Mouse (Mus musculus): ENCODE results near the gene C8b. TPM values are rescaled to one million over a fixed set of nuclear protein-coding genes. Genes with fewer than 3 reads are reported as not detected.

Gene C8b
- 0.25 TPM in 1 of 2 replicates, not detected in the other for polyA plus RNA-seq (2015; fragmentation: Nextera tagmentation; extraction: Ambion mirVana)

DNA sequence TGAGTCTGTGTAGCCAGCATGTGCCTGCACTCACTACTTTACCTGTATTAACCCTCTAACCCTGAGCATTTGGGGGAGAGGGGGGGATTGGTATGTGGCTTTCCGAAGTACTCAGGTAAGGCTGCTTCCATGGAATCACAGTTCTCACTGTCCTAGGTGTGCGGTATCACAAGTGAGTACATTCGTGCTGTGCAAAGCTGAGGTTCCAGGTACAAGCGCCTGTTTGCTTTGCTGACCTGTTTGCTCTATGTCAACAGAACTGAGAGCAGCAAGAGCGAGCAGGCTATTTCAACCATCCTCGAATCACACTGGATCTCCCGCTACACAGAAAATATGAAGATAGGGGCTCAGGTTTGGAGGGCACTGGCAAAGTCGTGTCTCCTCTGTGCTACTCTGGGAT is at the start of gene C8b:
TSS of gene C8b (plus strand) at position 253 of the 400 bp plus-strand sequence.
- Histone ChIP-seq H3K4me3 (no peak within 1 kb of the TSS), H3K9me3 (replicated peaks) (no peaks in the 10 kb centered on the region), H3K36me3 (ENCODE audit: poor library complexity, severe bottlenecking) (no peaks in the 10 kb centered on the region), H3K27ac (no peak within 1 kb of the TSS), H3K27me3 (no peaks in the 10 kb centered on the region), H3K9ac (no peak within 1 kb of the TSS), H3K4me1 (peaks cover 22% of the 10 kb centered on the region), H3K4me2 (no peak within 1 kb of the TSS)
- 95% methylated on average over 8 of the region's 8 CpGs for WGBS
- ATAC-seq, result no peak

DNA sequence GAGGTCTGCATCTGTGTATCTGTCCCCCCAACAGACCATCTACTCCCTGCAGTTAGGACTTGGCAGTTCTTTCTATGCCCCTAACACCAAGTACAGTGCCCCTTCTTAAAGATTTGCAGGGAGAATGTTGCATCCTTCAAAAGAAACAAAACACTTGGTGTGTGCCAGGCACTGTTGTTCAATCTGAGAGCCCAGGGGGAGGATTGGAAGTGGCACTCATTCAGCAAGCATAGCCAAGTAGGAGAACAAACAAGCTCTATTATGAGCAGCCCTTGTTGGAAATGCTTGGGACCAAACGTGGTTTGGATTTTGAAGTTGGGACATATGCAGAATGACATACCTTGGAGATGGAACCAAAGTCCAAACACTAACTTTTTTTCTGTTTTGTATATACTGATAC is 49.6 kb upstream of the C8b start:
- H3K9me3 ChIP-seq (replicated peaks), result no peaks in the 10 kb centered on the region
- no peak overlapping the region for H3K4me3 ChIP-seq
- WGBS, result 48% methylated on average over 1 of the region's 1 CpGs
- peaks cover 58% of the 10 kb centered on the region for H3K4me1 ChIP-seq
- ATAC-seq, result no peak
- H3K36me3 ChIP-seq (ENCODE audit: poor library complexity, severe bottlenecking), result no peaks in the 10 kb centered on the region
- peak overlapping the region; percentile 40; the same call in 1 of the 2 replicates for H3K27ac ChIP-seq
- H3K9ac ChIP-seq, result no peak overlapping the region
- no peak overlapping the region for H3K4me2 ChIP-seq
- no peaks in the 10 kb centered on the region; the same call in 1 of the 2 replicates for H3K27me3 ChIP-seq

DNA sequence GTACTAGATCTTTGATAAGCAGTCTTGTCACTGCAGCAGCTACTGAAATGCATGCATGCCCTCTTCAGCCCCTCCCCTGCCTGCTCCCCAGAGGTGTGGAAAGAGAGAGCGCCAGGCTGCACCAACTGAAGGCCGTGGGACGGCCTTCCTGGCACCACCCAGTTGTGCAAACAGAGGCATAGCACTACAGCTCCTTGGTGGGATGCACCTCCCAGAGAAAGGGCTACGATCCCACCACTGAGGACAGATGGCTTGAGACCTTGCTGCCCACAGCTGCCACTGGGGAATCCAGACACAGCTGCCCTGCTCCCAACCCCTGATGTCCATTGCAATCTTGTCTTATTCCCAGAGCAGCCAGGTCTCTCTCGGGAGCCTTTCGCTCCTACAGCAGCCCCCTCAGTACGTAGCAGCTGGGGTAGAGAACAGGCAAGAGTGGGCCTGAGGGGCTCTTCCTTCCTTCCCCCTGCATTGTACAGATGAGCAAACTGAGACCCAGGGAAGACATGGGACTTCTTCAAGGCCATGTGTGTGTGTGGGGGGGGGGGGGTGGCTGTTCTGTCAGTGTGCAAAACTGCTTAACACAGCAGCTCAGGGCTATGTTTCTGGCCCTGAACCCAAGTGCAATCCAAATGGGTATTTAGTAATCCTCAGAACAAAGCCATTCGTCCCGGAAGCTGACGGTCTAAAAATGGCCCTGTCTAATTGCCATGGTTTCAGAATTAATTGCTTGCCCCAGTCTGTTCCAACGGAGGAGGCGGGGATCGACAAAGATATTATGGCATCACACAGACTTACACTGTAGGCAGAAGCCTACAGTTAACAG is 46.9 kb upstream of the C8b start:
- Histone ChIP-seq H3K27ac (peak overlapping the region; percentile 83), H3K9ac (peak overlapping the region; percentile 18; the same call in 1 of the 2 replicates), H3K4me2 (peak overlapping the region; percentile 22; the same call in 1 of the 2 replicates), H3K9me3 (replicated peaks) (no peaks in the 10 kb centered on the region), H3K36me3 (ENCODE audit: poor library complexity, severe bottlenecking) (no peaks in the 10 kb centered on the region), H3K27me3 (no peaks in the 10 kb centered on the region; the same call in 1 of the 2 replicates), H3K4me1 (peaks cover 60% of the 10 kb centered on the region), H3K4me3 (no peak overlapping the region)
- 20% methylated on average over 13 of the region's 13 CpGs for WGBS
- peak; percentile 79 for ATAC-seq

DNA sequence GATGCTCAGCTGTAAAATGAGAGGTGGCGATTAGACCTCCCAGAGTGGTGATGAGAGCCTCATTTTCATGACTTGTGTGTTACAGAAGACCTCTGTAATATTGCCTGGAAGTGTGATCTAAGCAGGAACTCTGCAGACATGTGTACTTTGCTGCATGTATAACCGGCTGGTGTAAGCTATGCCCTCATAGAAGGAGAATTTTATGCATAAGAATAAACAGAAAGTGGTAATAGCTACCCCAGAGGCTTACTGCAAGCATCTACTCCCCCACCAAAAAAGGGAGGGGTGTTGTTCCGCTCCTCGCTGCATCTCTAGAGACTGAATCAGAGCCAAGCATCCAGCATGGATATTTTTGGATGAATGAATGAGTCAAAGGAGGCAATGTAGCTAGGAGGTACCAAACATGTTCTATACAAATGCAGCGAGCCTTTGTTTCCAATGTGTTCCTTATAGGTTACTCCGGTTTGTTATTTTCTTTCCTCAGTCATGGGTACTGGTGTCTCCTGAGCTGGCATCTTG is 42.5 kb upstream of the C8b start:
- Histone ChIP-seq H3K4me3 (no peak overlapping the region), H3K27ac (peak overlapping the region; percentile 68), H3K4me2 (0 out of 2 replicates have a peak overlapping the region, but pooled peaks have one; percentile 12), H3K4me1 (peaks cover 45% of the 10 kb centered on the region), H3K36me3 (ENCODE audit: poor library complexity, severe bottlenecking) (peaks cover 11% of the 10 kb centered on the region; the same call in 1 of the 2 replicates), H3K9ac (no peak overlapping the region), H3K27me3 (no peaks in the 10 kb centered on the region; the same call in 1 of the 2 replicates), H3K9me3 (replicated peaks) (no peaks in the 10 kb centered on the region)
- 60% methylated on average over 6 of the region's 6 CpGs for WGBS
- no peak for ATAC-seq

DNA sequence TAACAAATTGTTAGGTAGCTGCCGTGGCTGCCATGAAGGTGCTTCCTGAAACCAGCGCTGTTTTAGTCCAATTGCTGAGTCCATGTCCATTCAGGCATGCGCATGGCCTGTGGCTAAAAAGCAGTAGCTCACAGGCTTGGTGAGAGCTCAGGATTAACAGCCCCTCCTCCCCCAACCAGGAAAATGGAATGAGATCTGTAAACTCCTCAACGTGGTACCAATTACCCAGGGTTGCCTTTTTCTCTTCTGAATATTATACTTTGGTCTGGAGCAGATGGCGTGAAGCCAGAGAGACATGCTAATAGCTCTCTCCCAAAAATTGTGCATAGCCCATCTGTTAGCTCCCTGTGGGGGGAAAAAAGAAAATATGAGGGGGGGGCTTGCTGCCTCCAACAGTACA is 41.9 kb upstream of the C8b start:
- 0 out of 2 replicates have a peak overlapping the region, but pooled peaks have one; percentile 12 for H3K4me2 ChIP-seq
- H3K4me1 ChIP-seq, result peaks cover 38% of the 10 kb centered on the region
- no peak overlapping the region for H3K9ac ChIP-seq
- H3K4me3 ChIP-seq, result no peak overlapping the region
- WGBS, result 43% methylated on average over 5 of the region's 5 CpGs
- peak overlapping the region; percentile 68 for H3K27ac ChIP-seq
- H3K27me3 ChIP-seq, result no peaks in the 10 kb centered on the region; the same call in 1 of the 2 replicates
- ATAC-seq, result peak; percentile 54
- H3K36me3 ChIP-seq (ENCODE audit: poor library complexity, severe bottlenecking), result peaks cover 13% of the 10 kb centered on the region; the same call in 1 of the 2 replicates
- no peaks in the 10 kb centered on the region for H3K9me3 ChIP-seq (replicated peaks)

DNA sequence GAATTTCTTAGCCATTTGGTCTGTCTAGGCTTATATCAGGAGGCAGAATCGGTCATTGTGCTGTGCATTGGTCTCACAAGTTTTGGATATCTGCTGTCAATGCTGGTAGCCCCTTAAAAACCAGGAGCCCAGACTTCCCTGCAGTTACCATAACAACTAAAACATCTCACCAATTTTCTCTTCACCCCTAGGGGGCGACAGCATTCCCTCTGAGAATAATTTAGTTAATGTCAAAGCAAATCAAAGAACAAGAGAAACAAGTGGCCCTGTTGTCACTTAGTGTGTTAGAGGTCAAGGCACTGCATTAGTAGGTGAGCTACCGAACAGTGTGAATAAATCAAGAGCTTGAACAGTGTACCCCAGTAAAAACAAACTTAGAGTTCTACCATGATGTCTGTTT is 40.4 kb upstream of the C8b start:
- no peak for ATAC-seq
- H3K27ac ChIP-seq, result no peak overlapping the region
- peaks cover 26% of the 10 kb centered on the region for H3K4me1 ChIP-seq
- peaks cover 14% of the 10 kb centered on the region; the same call in 1 of the 2 replicates for H3K36me3 ChIP-seq (ENCODE audit: poor library complexity, severe bottlenecking)
- no peaks in the 10 kb centered on the region; the same call in 1 of the 2 replicates for H3K27me3 ChIP-seq
- H3K9ac ChIP-seq, result no peak overlapping the region
- WGBS, result 41% methylated on average over 3 of the region's 3 CpGs
- H3K9me3 ChIP-seq (replicated peaks), result no peaks in the 10 kb centered on the region
- H3K4me2 ChIP-seq, result no peak overlapping the region
- no peak overlapping the region for H3K4me3 ChIP-seq

DNA sequence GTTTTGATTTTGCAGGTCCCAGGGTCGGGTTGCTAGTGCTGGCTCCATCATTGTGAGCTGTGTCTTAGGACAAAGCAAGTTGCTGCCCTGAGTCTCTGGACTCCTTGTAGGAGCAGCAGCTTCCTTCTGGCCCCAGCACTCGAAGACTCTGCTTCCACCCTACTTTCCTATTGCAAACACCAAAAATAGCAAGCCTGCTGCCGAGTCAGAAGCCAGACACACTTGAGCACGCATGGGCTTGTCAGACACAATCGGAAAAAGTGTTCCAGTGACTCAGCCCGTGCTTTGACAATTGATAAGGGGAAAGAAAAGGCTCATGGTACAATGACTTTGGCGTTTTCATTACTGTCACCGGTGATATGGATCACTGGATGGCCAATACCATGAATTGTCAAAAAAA is 36.9 kb upstream of the C8b start:
- no peak overlapping the region for H3K27ac ChIP-seq
- no peak overlapping the region for H3K4me3 ChIP-seq
- H3K4me2 ChIP-seq, result no peak overlapping the region
- H3K36me3 ChIP-seq (ENCODE audit: poor library complexity, severe bottlenecking), result peaks cover 18% of the 10 kb centered on the region; the same call in 1 of the 2 replicates
- no peaks in the 10 kb centered on the region for H3K9me3 ChIP-seq (replicated peaks)
- WGBS, result 83% methylated on average over 8 of the region's 8 CpGs
- ATAC-seq, result no peak
- H3K4me1 ChIP-seq, result peaks cover 14% of the 10 kb centered on the region
- H3K9ac ChIP-seq, result no peak overlapping the region
- H3K27me3 ChIP-seq, result no peaks in the 10 kb centered on the region

DNA sequence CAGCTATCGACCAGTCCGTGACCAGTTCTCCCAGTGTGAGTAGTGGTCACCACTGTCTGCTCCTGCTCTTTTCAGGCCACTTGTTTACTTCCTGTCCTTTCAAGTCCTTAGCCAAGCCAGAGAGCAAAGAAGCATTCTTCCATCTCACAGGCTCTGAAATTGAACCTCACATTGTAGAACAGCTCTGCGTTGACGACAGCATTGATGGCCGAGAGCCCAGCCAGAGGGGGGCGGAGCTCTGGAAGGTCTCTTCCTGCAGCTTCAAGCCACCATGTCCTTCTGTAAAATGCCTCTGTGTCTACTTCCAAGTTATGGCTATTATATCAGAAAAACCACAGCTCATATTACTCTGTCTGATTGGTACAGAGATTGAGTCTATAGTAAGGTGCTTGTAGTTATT is 19.6 kb upstream of the C8b start:
- no peaks in the 10 kb centered on the region for H3K9me3 ChIP-seq (replicated peaks)
- H3K4me3 ChIP-seq, result no peak overlapping the region
- no peak overlapping the region for H3K9ac ChIP-seq
- no peak overlapping the region for H3K4me2 ChIP-seq
- no peak overlapping the region for H3K27ac ChIP-seq
- peaks cover 7% of the 10 kb centered on the region; the same call in 1 of the 2 replicates for H3K4me1 ChIP-seq
- H3K27me3 ChIP-seq, result no peaks in the 10 kb centered on the region
- ATAC-seq, result no peak
- 70% methylated on average over 6 of the region's 6 CpGs for WGBS
- H3K36me3 ChIP-seq (ENCODE audit: poor library complexity, severe bottlenecking), result peaks cover 5% of the 10 kb centered on the region

DNA sequence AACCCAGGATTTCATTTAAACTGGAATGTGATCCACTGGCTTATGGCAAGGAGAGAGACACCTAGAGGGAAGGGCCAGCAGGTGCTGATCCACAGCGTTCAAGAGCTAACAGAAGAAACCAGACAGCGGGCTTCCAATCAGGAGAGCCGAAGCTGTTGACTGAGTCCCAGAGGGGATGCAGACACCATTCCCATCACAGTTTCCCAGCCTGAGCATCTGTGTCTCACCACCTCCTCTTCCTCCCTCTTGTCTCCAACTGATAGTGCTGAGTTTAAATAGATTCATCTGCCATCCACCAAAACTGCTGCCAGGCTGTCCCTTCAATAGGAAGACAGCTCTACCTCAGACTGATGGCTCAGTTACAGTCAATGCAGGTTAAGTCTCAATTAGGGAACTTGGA is 12.0 kb upstream of the C8b start:
- H3K27ac ChIP-seq, result no peak overlapping the region
- no peak overlapping the region for H3K4me2 ChIP-seq
- no peaks in the 10 kb centered on the region for H3K36me3 ChIP-seq (ENCODE audit: poor library complexity, severe bottlenecking)
- 72% methylated on average over 3 of the region's 3 CpGs for WGBS
- H3K27me3 ChIP-seq, result no peaks in the 10 kb centered on the region
- no peak overlapping the region for H3K4me3 ChIP-seq
- ATAC-seq, result no peak
- no peaks in the 10 kb centered on the region for H3K4me1 ChIP-seq
- H3K9ac ChIP-seq, result no peak overlapping the region
- H3K9me3 ChIP-seq (replicated peaks), result no peaks in the 10 kb centered on the region

DNA sequence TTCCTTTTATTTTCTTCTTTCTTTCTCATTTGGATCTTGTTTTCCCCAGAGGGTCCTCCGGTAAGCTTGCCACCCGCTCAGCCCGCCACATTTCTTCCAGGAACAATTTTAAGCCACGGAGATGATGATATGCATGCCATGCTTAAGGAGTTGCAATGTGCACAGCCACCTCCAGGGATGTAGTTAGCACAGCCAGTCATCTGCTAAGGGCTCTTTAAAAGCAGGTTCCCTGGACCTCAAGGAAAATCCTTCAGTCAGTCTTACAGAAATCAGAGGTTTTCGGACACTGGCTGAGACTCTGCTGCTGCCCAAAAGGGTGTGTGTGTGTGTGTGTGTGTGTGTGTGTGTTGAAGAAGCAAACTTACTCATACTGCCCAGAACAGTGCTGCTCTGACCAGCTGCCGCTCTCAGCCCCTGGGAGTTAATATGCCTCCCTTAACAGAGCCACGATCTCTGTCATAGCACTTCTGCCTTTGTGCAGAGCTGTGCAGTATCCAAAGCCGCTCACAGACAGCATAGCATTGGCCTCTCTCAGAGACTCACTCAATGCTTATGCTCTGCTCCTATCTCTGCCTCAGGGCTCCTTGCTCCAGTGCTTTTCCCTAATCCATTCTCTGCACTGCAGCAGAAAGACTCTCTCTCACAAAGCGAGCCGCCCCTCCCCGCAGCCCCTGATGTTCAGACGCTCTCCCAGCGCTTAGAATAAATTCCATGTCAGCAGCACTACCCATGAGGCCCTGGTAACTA is 5.1 kb upstream of the C8b start:
- no peaks in the 10 kb centered on the region for H3K9me3 ChIP-seq (replicated peaks)
- 43% methylated on average over 13 of the region's 13 CpGs for WGBS
- peak; percentile 68 for ATAC-seq
- no peak overlapping the region for H3K9ac ChIP-seq
- H3K4me1 ChIP-seq, result peaks cover 11% of the 10 kb centered on the region
- no peaks in the 10 kb centered on the region for H3K27me3 ChIP-seq
- H3K4me3 ChIP-seq, result no peak overlapping the region
- peak overlapping the region; percentile 14; the same call in 1 of the 2 replicates for H3K27ac ChIP-seq
- no peaks in the 10 kb centered on the region for H3K36me3 ChIP-seq (ENCODE audit: poor library complexity, severe bottlenecking)
- H3K4me2 ChIP-seq, result no peak overlapping the region; the same call in 1 of the 2 replicates

DNA sequence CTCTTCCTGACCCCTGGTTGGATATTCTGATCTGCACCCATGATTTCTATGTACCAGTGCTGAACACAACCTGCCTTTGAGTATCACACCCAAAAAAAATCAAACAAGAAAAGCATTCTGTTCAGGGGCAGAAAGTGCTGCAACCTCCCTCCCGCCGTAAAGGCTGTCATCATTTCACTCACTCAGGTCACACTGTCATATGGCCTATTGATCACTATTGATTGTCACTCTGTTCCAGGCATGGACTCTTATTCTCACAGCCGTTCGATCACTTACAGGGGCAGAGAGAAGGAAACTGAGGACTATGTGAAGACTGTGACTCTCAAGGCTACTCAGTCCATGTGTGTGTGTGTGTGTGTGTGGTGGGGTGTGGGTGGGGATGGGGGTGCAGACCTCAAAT is 2.1 kb downstream of the C8b start:
- Histone ChIP-seq H3K27me3 (no peaks in the 10 kb centered on the region), H3K9me3 (replicated peaks) (no peaks in the 10 kb centered on the region), H3K4me3 (no peak overlapping the region), H3K9ac (no peak overlapping the region), H3K4me2 (no peak overlapping the region), H3K27ac (no peak overlapping the region), H3K36me3 (ENCODE audit: poor library complexity, severe bottlenecking) (no peaks in the 10 kb centered on the region), H3K4me1 (peaks cover 17% of the 10 kb centered on the region)
- 91% methylated on average over 4 of the region's 4 CpGs for WGBS
- no peak for ATAC-seq

DNA sequence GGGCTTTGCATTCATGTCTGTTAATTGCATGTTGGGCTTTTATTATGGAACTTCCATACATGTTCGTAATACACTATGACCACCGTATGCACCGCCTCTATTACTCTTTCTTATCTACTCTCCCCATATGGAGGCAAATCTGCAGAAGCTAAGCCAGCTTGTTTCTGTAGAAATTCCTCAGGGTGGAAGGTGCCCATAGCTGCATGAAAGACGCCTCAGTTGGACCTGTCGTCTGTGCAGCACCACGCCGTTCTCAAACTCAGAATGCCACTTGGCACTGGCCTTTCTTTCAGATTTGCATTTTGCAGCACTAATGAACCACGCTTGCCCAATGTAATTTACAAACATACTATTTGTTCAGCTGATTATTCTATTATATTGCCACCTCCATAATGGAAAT is 3.5 kb downstream of the C8b start:
- Histone ChIP-seq H3K4me1 (peaks cover 17% of the 10 kb centered on the region), H3K4me2 (no peak overlapping the region), H3K36me3 (ENCODE audit: poor library complexity, severe bottlenecking) (no peaks in the 10 kb centered on the region), H3K9ac (no peak overlapping the region), H3K9me3 (replicated peaks) (no peaks in the 10 kb centered on the region), H3K4me3 (no peak overlapping the region), H3K27ac (no peak overlapping the region), H3K27me3 (no peaks in the 10 kb centered on the region)
- WGBS, result 51% methylated on average over 8 of the region's 8 CpGs
- 0 out of 2 replicates have a peak, but pooled peaks have one; percentile 30 for ATAC-seq

Data from forebrain, embryonic 13.5 days (tissue).